Mouse (Mus musculus): ENCODE results near the gene Atp5f1.
"Not testable (repeated sequence)": the region's sequence is repeated elsewhere in the genome, so short reads cannot be mapped to it uniquely, and the experiment has no call there.

The Atp5f1 gene

GRCm38 (mm10) chr3:105931095-105931494 lies 28.8 kb downstream of the Atp5f1 start:
- DNase-seq (ENCODE audit: low read depth, low spot score), result no peak

GRCm38 (mm10) chr3:105929821-105930220 lies 30.1 kb downstream of the Atp5f1 start:
- no peak for DNase-seq (ENCODE audit: low read depth, low spot score)

GRCm38 (mm10) chr3:105928781-105929180 lies 31.1 kb downstream of the Atp5f1 start:
- DNase-seq (ENCODE audit: low read depth, low spot score), result no peak

- no peak for DNase-seq (ENCODE audit: low read depth, low spot score)
Measured at GRCm38 (mm10) chr3:105928195-105928569, 31.7 kb downstream of the Atp5f1 start.

DNA sequence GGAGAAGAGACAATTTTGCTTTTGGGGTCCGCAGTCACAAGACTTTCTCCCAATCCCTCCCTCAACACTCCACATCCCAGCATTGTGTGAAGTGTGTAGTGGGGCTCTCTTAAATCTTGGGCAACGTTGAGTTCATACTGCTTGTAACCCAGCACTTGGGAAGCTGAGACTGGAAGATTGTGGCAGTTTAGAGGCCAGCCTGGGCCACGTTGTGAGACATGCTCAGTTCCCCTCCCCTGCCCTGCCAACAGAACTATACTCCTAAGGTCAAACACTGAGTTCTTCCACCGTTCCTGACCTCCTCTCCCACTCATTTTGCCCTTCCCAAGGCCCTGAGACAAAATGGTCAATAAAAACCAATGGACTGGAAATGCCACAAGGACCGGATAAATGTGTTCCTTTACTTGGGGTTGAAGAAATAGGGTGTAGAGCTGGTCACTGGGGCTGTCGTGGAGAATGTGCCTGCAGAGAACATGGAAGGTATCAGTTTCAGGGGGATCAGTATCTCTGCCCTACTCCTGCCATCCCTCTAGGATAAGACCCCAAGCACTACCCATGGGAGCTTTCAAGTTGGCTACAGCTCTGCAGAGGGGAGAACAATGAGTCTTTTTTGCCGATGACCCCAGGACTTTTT lies 32.2 kb downstream of the Atp5f1 start:
- no peak for DNase-seq (ENCODE audit: low read depth, low spot score)

DNA sequence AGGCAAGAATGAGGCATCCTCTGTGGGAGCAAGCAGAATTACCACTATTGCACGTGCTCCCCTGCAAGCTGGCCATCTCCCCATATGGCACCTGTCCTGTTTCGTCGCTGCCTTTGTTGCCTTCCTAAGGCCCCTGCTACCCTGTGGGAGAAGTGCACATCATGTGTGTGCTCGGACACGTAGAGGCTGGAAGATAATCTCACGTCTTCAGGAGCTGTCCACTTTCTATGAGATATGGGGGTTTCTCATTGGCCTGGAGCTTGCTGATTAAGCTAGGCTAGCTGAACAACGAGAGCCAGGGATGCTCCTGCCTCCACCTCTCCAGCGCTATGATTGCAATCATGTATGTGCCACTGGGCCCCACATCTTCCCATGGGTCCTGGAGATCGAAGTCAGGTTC lies 35.3 kb downstream of the Atp5f1 start:
- no peak for DNase-seq (ENCODE audit: low read depth, low spot score)

DNA sequence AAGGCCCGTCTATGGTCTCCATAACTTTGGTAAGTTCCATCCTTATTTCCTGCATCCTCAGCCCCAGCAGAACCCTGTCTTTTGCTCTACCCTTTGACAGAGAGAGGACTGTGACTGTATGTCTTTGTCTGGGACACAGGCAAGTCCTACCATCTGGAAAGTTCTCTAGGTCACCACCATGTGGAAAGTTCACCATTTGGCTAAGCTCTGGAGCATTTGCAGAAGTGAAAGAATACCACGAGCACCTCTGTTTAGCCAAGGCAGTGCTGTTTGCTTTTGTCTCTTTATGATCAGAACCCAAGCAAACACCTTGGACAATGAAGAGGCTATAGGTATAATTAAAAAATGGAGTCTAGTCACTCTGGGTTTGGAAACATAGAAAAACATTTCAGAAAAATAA lies 37.9 kb downstream of the Atp5f1 start:
- DNase-seq (ENCODE audit: low read depth, low spot score), result no peak

DNA sequence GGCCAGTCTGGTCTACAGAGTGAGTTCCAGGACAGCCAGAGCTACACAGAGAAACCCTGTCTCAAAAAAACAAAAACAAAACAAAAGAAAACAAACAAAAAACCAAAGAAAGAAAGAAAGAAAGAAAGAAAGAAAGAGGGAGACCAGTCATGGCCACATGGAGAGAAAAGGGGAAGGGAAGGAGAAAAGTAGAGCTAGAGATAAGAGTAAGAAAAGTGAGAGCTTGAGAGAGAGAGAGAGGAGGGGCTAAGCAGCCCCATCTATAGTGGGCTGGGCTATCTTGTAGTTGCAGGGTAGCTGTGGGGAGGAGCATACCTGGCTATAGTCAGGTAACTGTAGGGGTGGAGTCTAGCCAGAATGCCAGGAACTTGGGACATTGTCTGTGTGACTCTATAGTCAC lies 39.2 kb downstream of the Atp5f1 start:
- DNase-seq (ENCODE audit: low read depth, low spot score), result not testable (repeated sequence)

DNA sequence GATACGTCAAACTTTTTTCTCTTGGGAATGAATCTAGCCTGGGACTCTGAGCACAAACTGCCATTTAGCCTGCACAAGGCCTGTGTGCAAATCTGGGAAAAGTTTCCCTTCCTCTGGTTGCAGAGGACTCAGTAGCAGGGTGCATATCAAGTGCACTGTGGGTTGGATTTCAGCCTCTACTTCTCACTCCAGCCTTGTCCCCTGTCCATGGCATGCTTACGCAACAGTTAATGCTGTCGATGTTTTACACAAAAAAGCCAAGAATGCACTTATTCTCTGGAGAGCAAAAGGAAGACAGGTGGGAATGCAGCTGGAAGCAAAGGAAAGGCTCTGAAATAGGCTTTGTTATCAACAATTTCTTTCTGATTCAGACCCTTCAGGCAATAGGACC lies 41.5 kb downstream of the Atp5f1 start:
- DNase-seq (ENCODE audit: low read depth, low spot score), result no peak

GRCm38 (mm10) chr3:105917656-105918354 lies 42.1 kb downstream of the Atp5f1 start:
- DNase-seq (ENCODE audit: low read depth, low spot score), result no peak

DNA sequence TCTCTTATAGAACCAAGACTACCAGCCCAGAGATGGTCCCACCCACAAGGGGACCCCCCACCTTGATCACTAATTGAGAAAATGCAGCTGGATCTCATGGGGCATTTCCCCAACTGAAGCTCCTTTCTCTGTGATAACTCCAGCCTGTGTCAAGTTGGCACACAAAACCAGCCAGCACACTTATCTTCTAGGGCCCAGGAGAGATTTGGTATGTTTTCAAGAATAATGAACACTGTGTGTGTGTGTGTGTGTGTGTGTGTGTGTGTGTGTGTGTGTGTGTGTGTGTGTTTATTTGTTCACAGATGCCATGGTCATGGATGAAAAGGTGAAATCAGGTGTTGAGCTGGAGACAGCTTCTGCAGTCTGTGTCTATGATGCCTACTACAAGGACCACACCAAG lies 43.4 kb downstream of the Atp5f1 start:
- DNase-seq (ENCODE audit: low read depth, low spot score), result not testable (repeated sequence)

DNA sequence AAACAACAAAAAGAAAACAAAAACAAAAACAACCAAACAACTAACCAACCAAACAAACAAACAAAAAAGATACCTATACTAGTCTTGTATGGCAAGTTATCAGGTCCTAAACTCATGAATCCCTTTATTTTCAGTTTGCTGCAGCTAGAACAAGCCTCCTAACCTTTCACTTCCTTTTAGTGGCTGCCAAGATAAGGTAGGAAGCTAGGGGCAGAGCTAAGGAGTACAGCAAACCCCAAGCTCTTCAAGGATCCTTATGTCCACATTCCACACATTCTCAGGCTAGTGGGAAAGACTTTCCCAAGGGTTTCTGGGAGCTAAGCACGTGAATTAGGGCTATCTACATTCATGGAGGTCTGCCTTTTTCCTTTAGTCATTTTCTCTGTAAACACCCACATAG lies 44.6 kb downstream of the Atp5f1 start:
- DNase-seq (ENCODE audit: low read depth, low spot score), result no peak

GRCm38 (mm10) chr3:105913839-105914681 lies 45.8 kb downstream of the Atp5f1 start:
- no peak for DNase-seq (ENCODE audit: low read depth, low spot score)

GRCm38 (mm10) chr3:105912097-105912880 lies 47.6 kb downstream of the Atp5f1 start:
- DNase-seq (ENCODE audit: low read depth, low spot score), result no peak

DNA sequence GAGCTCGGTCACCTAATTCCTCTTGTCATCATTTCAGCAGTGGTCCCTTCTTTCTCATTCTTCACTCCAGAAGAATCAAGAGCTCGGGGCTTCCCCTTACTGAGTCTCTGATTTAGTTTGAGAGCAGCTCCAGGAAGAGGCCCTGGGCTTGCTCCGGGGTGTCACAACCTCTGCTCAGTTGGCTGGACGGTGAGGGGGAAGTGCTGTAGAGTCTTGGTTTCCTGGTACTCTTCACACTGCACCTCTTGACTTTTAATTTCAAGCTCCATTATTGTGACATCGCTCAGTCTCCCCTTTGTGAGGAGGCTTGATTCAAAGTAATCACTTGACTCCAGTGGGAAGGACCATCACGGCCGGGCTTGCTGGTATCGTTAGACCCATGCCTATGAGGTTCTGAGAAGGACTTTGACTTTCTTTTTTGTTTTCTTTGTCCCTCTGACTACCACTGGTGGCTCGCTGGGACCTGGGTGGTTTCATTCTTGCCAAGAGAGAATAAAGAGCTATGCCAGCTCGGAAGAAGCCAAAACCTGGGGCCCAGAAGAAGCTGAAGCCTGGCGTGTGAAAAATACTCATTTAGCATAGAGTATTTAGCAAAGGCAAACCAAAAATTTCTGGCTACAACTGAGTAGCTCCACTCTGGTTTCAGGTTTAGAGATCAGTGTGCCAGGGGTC lies 49.2 kb downstream of the Atp5f1 start:
- no peak for DNase-seq (ENCODE audit: low read depth, low spot score)

GRCm38 (mm10) chr3:105908976-105909375 lies 50.9 kb downstream of the Atp5f1 start:
- no peak for DNase-seq (ENCODE audit: low read depth, low spot score)

- DNase-seq (ENCODE audit: low read depth, low spot score), result no peak
Measured at GRCm38 (mm10) chr3:105907956-105908655, 51.8 kb downstream of the Atp5f1 start.

GRCm38 (mm10) chr3:105904721-105905120 lies 55.2 kb downstream of the Atp5f1 start:
- no peak for DNase-seq (ENCODE audit: low read depth, low spot score)

DNA sequence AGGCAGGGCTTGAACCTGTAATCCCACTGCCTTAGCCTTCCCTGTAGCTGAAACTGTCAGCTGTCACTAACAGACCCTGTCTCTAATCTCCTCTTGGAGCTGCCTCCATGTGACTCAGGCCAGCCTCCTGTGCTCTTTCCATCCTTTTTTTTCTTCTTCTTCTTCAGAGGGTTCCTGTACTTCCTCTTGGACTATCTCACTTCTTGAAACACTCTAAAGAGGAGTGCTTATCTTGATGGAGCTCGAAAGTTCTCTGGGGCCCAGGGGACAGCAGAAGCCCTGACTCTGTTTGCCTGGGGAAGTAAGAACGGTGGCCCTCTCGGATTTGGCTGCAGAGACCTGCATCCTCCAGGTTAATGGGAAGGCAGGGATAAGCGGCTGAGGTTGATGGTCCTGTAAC lies 55.7 kb downstream of the Atp5f1 start:
- no peak for DNase-seq (ENCODE audit: low read depth, low spot score)

GRCm38 (mm10) chr3:105901468-105901867 lies 58.4 kb downstream of the Atp5f1 start:
- no peak for DNase-seq (ENCODE audit: low read depth, low spot score)

DNA sequence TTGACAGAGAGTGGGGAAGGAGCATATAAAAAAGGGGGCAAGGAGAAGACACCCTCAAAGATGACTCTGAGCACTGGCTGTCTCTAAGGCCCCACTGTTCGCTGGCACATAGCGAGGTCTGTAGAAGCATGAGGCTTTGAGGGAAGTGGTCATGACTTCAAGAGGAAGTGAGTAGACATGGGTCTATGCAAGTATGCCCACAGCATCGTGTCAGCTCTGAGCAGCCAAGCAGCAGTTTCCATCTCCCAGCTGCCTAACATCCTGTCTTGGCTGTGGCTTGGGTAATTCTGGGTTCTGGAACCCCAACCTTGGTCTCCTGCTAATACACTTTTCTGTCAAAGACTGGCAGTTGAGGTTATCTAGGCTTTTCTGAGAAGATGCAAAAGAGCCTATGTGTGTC lies 59.2 kb downstream of the Atp5f1 start:
- no peak for DNase-seq (ENCODE audit: low read depth, low spot score)
